Mouse (Mus musculus) spleen, postnatal 36 days (tissue): ENCODE measurements at regions not wholly inside any gene's neighbourhood (a gene's known extent, or its start where the extent isn't known, plus 50 kb on each side); places are given as distances from the start of the nearest gene placed in this dataset.

ENCODE experiments used
- DNase-seq, 2 experiments: peaks; one replicate each; pipeline ENCODE4 v3.0.0; 2022; ENCODE audit warnings: low spot score in 2 of 2, mixed read lengths in 1 of 2

DNA sequence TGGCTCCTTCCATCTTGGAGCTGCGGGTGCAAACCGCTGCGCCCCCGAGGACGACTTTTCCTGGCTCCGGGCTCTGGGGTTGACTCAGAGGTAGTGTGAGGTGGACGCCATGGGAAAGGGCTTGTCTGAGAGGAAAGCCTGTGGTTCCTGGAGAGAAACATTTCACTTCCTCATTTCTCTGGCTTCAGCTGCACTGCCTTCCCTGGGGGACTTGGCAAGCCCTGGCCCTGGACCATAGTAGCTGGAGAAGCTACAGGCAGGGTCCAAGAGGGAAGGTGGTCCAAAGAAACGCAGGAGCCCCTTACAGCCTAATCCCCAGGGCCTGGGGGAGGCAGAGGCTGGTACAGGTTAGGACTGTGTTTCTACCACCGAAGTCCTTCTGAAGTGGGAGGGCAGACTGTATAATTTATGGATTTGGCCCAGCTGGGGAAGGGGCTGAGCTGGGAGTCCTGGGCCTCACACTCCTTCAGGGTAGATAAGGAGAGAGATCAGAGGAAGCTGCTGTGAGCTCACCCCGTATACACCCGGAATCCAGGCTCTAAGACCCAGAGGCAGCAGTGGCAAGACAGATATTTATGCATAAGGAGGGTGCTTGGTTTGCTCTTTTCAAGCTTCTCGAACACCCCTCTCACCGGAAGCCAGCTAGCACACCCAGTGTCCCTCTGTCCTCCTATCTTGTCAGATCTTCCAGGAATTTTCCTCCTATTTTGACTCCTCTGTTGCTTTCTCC lies 50.0 kb upstream of the Podxl start:
- no peak for DNase-seq
